Mouse (Mus musculus) cortical plate, adult 2 months (tissue): ENCODE measurements around the gene Lrrc9.

Source experiments
- CTCF ChIP-seq: fragments of 200-500 bp; IDR thresholded peaks from 2 replicates; pipeline ENCODE4 v1.5.1; 2011; ENCODE audit warnings: mild to moderate bottlenecking, control low read depth, low read length; ENCODE audit not compliant: insufficient read depth; ENCODE audit errors: extremely low read depth
- POLR2A ChIP-seq: fragments of 200-500 bp; IDR thresholded peaks from 2 replicates; pipeline ENCODE4 v1.6.1; 2011; ENCODE audit warnings: mild to moderate bottlenecking, low read length, control low read depth; ENCODE audit not compliant: insufficient read depth; ENCODE audit errors: extremely low read depth

GRCm38 (mm10) chr12:72532303-72532702, 90.6 kb downstream of the Lrrc9 start:
- TF ChIP-seq POLR2A (no peak), CTCF (no peak)
